Mouse (Mus musculus): ENCODE results near the gene Ptprg. TPM values are rescaled to one million over a fixed set of nuclear protein-coding genes. Genes with fewer than 3 reads are reported as not detected.

Gene Ptprg
- polyA plus RNA-seq, 1 experiment = 12.1 TPM

GRCm38 (mm10) chr14:11709352-11709751 lies 156.0 kb downstream of the Ptprg start:
- TF ChIP-seq POLR2A (IDR thresholded peaks at IDR 0.05; ENCODE audit: control insufficient read depth, low read depth, low read length) (no peak), CTCF (IDR thresholded peaks at IDR 0.05; ENCODE audit: control insufficient read depth, insufficient read depth, insufficient replicate concordance, low read depth, low read length) (no peak)
- no peak overlapping the region for H3K4me3 ChIP-seq (ENCODE audit: control insufficient read depth, low read depth, low read length)
- H3K36me3 ChIP-seq (ENCODE audit: control insufficient read depth, insufficient read depth, low read length) = no peaks in the 10 kb centered on the region
- H3K27me3 ChIP-seq (ENCODE audit: control insufficient read depth, insufficient read depth, low read length) = no peaks in the 10 kb centered on the region
- no peak overlapping the region for H3K27ac ChIP-seq (ENCODE audit: control insufficient read depth, insufficient read depth, low read depth, low read length)
- no peaks in the 10 kb centered on the region; the same call in 1 of the 2 replicates for H3K4me1 ChIP-seq (ENCODE audit: control insufficient read depth, insufficient read depth, low read length)

GRCm38 (mm10) chr14:11709798-11710197 lies 156.5 kb downstream of the Ptprg start:
- H3K4me1 ChIP-seq (ENCODE audit: control insufficient read depth, insufficient read depth, low read length) = no peaks in the 10 kb centered on the region; the same call in 1 of the 2 replicates
- no peaks in the 10 kb centered on the region for H3K36me3 ChIP-seq (ENCODE audit: control insufficient read depth, insufficient read depth, low read length)
- H3K4me3 ChIP-seq (ENCODE audit: control insufficient read depth, low read depth, low read length) = no peak overlapping the region
- no peaks in the 10 kb centered on the region for H3K27me3 ChIP-seq (ENCODE audit: control insufficient read depth, insufficient read depth, low read length)
- TF ChIP-seq CTCF (IDR thresholded peaks at IDR 0.05; ENCODE audit: control insufficient read depth, insufficient read depth, insufficient replicate concordance, low read depth, low read length) (no peak), POLR2A (IDR thresholded peaks at IDR 0.05; ENCODE audit: control insufficient read depth, low read depth, low read length) (no peak)
- no peak overlapping the region for H3K27ac ChIP-seq (ENCODE audit: control insufficient read depth, insufficient read depth, low read depth, low read length)

- Histone ChIP-seq H3K27ac (ENCODE audit: control insufficient read depth, insufficient read depth, low read depth, low read length) (no peak overlapping the region), H3K36me3 (ENCODE audit: control insufficient read depth, insufficient read depth, low read length) (no peaks in the 10 kb centered on the region), H3K4me3 (ENCODE audit: control insufficient read depth, low read depth, low read length) (no peak overlapping the region), H3K4me1 (ENCODE audit: control insufficient read depth, insufficient read depth, low read length) (no peaks in the 10 kb centered on the region), H3K27me3 (ENCODE audit: control insufficient read depth, insufficient read depth, low read length) (no peaks in the 10 kb centered on the region)
- TF ChIP-seq POLR2A (IDR thresholded peaks at IDR 0.05; ENCODE audit: control insufficient read depth, low read depth, low read length) (no peak), CTCF (IDR thresholded peaks at IDR 0.05; ENCODE audit: control insufficient read depth, insufficient read depth, insufficient replicate concordance, low read depth, low read length) (peak; percentile 61; the same call in 1 of the 2 replicates)
These were observed 157.2 kb downstream of the Ptprg start for GRCm38 (mm10) chr14:11710410-11711122.

GRCm38 (mm10) chr14:11712146-11712545 lies 158.8 kb downstream of the Ptprg start:
- Histone ChIP-seq H3K4me1 (ENCODE audit: control insufficient read depth, insufficient read depth, low read length) (no peaks in the 10 kb centered on the region), H3K4me3 (ENCODE audit: control insufficient read depth, low read depth, low read length) (no peak overlapping the region)
- TF ChIP-seq POLR2A (IDR thresholded peaks at IDR 0.05; ENCODE audit: control insufficient read depth, low read depth, low read length) (no peak), CTCF (IDR thresholded peaks at IDR 0.05; ENCODE audit: control insufficient read depth, insufficient read depth, insufficient replicate concordance, low read depth, low read length) (no peak)

GRCm38 (mm10) chr14:11716230-11716629 lies 162.9 kb downstream of the Ptprg start:
- Histone ChIP-seq H3K4me1 (ENCODE audit: control insufficient read depth, insufficient read depth, low read length) (no peaks in the 10 kb centered on the region), H3K27me3 (ENCODE audit: control insufficient read depth, insufficient read depth, low read length) (no peaks in the 10 kb centered on the region), H3K4me3 (ENCODE audit: control insufficient read depth, low read depth, low read length) (no peak overlapping the region), H3K36me3 (ENCODE audit: control insufficient read depth, insufficient read depth, low read length) (no peaks in the 10 kb centered on the region), H3K27ac (ENCODE audit: control insufficient read depth, insufficient read depth, low read depth, low read length) (no peak overlapping the region)
- TF ChIP-seq CTCF (IDR thresholded peaks at IDR 0.05; ENCODE audit: control insufficient read depth, insufficient read depth, insufficient replicate concordance, low read depth, low read length) (no peak), POLR2A (IDR thresholded peaks at IDR 0.05; ENCODE audit: control insufficient read depth, low read depth, low read length) (no peak)

More at GRCm38 (mm10) chr14:11712146-11712545, 158.8 kb downstream of the Ptprg start:
- H3K27me3 ChIP-seq (ENCODE audit: control insufficient read depth, insufficient read depth, low read length) = no peaks in the 10 kb centered on the region
- no peak overlapping the region for H3K27ac ChIP-seq (ENCODE audit: control insufficient read depth, insufficient read depth, low read depth, low read length)
- H3K36me3 ChIP-seq (ENCODE audit: control insufficient read depth, insufficient read depth, low read length) = no peaks in the 10 kb centered on the region

GRCm38 (mm10) chr14:11718201-11718600 lies 164.9 kb downstream of the Ptprg start:
- Histone ChIP-seq H3K4me3 (ENCODE audit: control insufficient read depth, low read depth, low read length) (no peak overlapping the region), H3K36me3 (ENCODE audit: control insufficient read depth, insufficient read depth, low read length) (no peaks in the 10 kb centered on the region), H3K27me3 (ENCODE audit: control insufficient read depth, insufficient read depth, low read length) (no peaks in the 10 kb centered on the region), H3K4me1 (ENCODE audit: control insufficient read depth, insufficient read depth, low read length) (no peaks in the 10 kb centered on the region), H3K27ac (ENCODE audit: control insufficient read depth, insufficient read depth, low read depth, low read length) (no peak overlapping the region)
- TF ChIP-seq POLR2A (IDR thresholded peaks at IDR 0.05; ENCODE audit: control insufficient read depth, low read depth, low read length) = no peak
- TF ChIP-seq CTCF (IDR thresholded peaks at IDR 0.05; ENCODE audit: control insufficient read depth, insufficient read depth, insufficient replicate concordance, low read depth, low read length) = no peak

GRCm38 (mm10) chr14:11719259-11719658 lies 165.9 kb downstream of the Ptprg start:
- H3K4me1 ChIP-seq (ENCODE audit: control insufficient read depth, insufficient read depth, low read length) = no peaks in the 10 kb centered on the region

More at GRCm38 (mm10) chr14:11719259-11719658, 165.9 kb downstream of the Ptprg start:
- Histone ChIP-seq H3K27me3 (ENCODE audit: control insufficient read depth, insufficient read depth, low read length) (no peaks in the 10 kb centered on the region), H3K4me3 (ENCODE audit: control insufficient read depth, low read depth, low read length) (no peak overlapping the region), H3K27ac (ENCODE audit: control insufficient read depth, insufficient read depth, low read depth, low read length) (no peak overlapping the region), H3K36me3 (ENCODE audit: control insufficient read depth, insufficient read depth, low read length) (no peaks in the 10 kb centered on the region)
- no peak for TF ChIP-seq CTCF (IDR thresholded peaks at IDR 0.05; ENCODE audit: control insufficient read depth, insufficient read depth, insufficient replicate concordance, low read depth, low read length)
- no peak for TF ChIP-seq POLR2A (IDR thresholded peaks at IDR 0.05; ENCODE audit: control insufficient read depth, low read depth, low read length)
